Mouse (Mus musculus): ENCODE data around the gene Gclc. TPM values are rescaled to one million over a fixed set of nuclear protein-coding genes. Genes with fewer than 3 reads are reported as not detected.

The Gclc gene
- total and polyA plus RNA-seq, 3 experiments, result 20.4 to 84.8 (median 35.7) TPM

GRCm38 (mm10) chr9:77835756-77836155 is 81.4 kb downstream of the Gclc start:
- H3K27me3 ChIP-seq (replicated peaks), result no peaks in the 10 kb centered on the region
- peaks cover 7 to 41% of the 10 kb centered on the region in 2 experiments; a peak in 3 of 4 replicates for H3K4me1 ChIP-seq (ENCODE audit: control insufficient read depth in 1 of 2, insufficient read depth in 2 of 2)
- H3K4me2 ChIP-seq (ENCODE audit: insufficient read depth, low read depth, poor library complexity, severe bottlenecking), result no peak overlapping the region
- no peak for DNase-seq (ENCODE audit: extremely low read depth)
- H3K9ac ChIP-seq (ENCODE audit: insufficient read depth, low read depth), result no peak overlapping the region
- no peaks in the 10 kb centered on the region for H3K9me3 ChIP-seq (replicated peaks; ENCODE audit: low read length)
- H3K79me2 ChIP-seq (replicated peaks; ENCODE audit: control insufficient read depth, extremely low read depth, insufficient read depth, poor library complexity, severe bottlenecking), result no peaks in the 10 kb centered on the region
- TF ChIP-seq MEF2A (IDR thresholded peaks at IDR 0.05; ENCODE audit: borderline replicate concordance, low read depth, low read length) (no peak), MYC (IDR thresholded peaks at IDR 0.05; ENCODE audit: low read depth, low read length) (no peak), JUN (IDR thresholded peaks at IDR 0.05; ENCODE audit: insufficient read depth, low read depth, low read length) (no peak), JUND (conservative IDR thresholded peaks at IDR 0.05; ENCODE audit: low read depth, low read length) (no peak), TBP (conservative IDR thresholded peaks at IDR 0.05; ENCODE audit: low read depth, low read length) (no peak), SIN3A (IDR thresholded peaks at IDR 0.05; ENCODE audit: low read length) (no peak), BHLHE40 (IDR thresholded peaks at IDR 0.05; ENCODE audit: low read depth, low read length) (no peak), RCOR1 (conservative IDR thresholded peaks at IDR 0.05; ENCODE audit: low read depth, low read length) (no peak), CHD2 (IDR thresholded peaks at IDR 0.05; ENCODE audit: low read length) (no peak), NRF1 (IDR thresholded peaks at IDR 0.05; ENCODE audit: low read depth, low read length) (no peak), GABPA (IDR thresholded peaks at IDR 0.05; ENCODE audit: insufficient replicate concordance, low read depth, low read length) (no peak), ETS1 (conservative IDR thresholded peaks at IDR 0.05; ENCODE audit: low read depth, low read length) (no peak)
- in situ Hi-C loops (cut with MboI; ENCODE audit: low pct_ligation_motif_present, low pct_unique_long_range_greater_than_20kb, low sequenced_read_pairs) (no loop called here), dilution Hi-C loops (cut with MboI; ENCODE audit: extremely low pct_ligation_motif_present, extremely low pct_unique_long_range_greater_than_20kb, low sequenced_read_pairs) (no loop called here)
- no peak overlapping the region for H3K27ac ChIP-seq (ENCODE audit: insufficient read depth, low read depth)
- no peaks in the 10 kb centered on the region for H3K36me3 ChIP-seq (replicated peaks in 1 of 2; ENCODE audit: control insufficient read depth in 1 of 2, insufficient read depth in 1 of 2, low read length in 1 of 2)
- no peak overlapping the region for H3K4me3 ChIP-seq (replicated peaks in 1 of 3; ENCODE audit: low read depth in 2 of 3, low read length in 2 of 3, poor library complexity in 1 of 3)

DNA sequence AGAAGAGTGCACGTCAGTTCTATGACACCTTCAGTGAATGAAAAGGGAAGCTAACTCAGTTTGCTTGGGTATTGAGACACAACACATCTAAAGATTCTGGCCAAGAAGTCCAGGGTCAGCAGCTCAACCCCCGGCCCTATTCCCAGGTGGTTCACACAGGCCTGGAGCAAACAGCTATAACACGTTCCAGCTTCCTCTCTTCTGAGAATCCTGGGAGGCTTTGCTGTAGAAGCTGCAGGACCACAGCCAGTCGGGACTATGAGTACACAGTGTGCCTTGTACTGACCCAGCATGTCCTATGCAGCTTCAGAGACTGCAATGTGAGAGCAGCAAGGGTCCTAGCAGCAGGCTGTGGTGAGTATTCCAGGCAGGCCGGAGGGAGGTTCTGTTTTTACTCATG is 84.3 kb downstream of the Gclc start:
- H3K4me3 ChIP-seq (replicated peaks in 1 of 3; ENCODE audit: low read depth in 2 of 3, low read length in 2 of 3, poor library complexity in 1 of 3), result no peak overlapping the region
- no peaks in the 10 kb centered on the region for H3K9me3 ChIP-seq (replicated peaks; ENCODE audit: low read length)
- no peak for DNase-seq (ENCODE audit: extremely low read depth)
- H3K27me3 ChIP-seq (replicated peaks), result no peaks in the 10 kb centered on the region
- TF ChIP-seq USF1 (IDR thresholded peaks at IDR 0.05; ENCODE audit: low read depth, low read length) (no peak), MAFK (IDR thresholded peaks at IDR 0.05; ENCODE audit: insufficient replicate concordance, low read length) (no peak), HCFC1 (IDR thresholded peaks at IDR 0.05; ENCODE audit: low read depth, low read length) (no peak), KAT2A (IDR thresholded peaks at IDR 0.05; ENCODE audit: insufficient replicate concordance, low read length) (no peak), TBP (conservative IDR thresholded peaks at IDR 0.05; ENCODE audit: low read depth, low read length) (no peak), POLR2AphosphoS2 (IDR thresholded peaks at IDR 0.05; ENCODE audit: low read depth, low read length) (no peak), ZKSCAN1 (IDR thresholded peaks at IDR 0.05; ENCODE audit: borderline replicate concordance, low read depth, low read length) (no peak), UBTF (IDR thresholded peaks at IDR 0.05; ENCODE audit: low read depth, low read length) (no peak), ZC3H11A (IDR thresholded peaks at IDR 0.05; ENCODE audit: low read depth, low read length) (no peak), MEF2A (IDR thresholded peaks at IDR 0.05; ENCODE audit: borderline replicate concordance, low read depth, low read length) (no peak), ZMIZ1 (IDR thresholded peaks at IDR 0.05; ENCODE audit: low read depth, low read length) (no peak), BHLHE40 (IDR thresholded peaks at IDR 0.05; ENCODE audit: low read depth, low read length) (no peak), RCOR1 (conservative IDR thresholded peaks at IDR 0.05; ENCODE audit: low read depth, low read length) (no peak), JUN (IDR thresholded peaks at IDR 0.05; ENCODE audit: insufficient read depth, low read depth, low read length) (no peak), MAZ (IDR thresholded peaks at IDR 0.05; ENCODE audit: low read depth, low read length) (no peak), NRF1 (IDR thresholded peaks at IDR 0.05; ENCODE audit: low read depth, low read length) (no peak), ETS1 (conservative IDR thresholded peaks at IDR 0.05; ENCODE audit: low read depth, low read length) (no peak)
- dilution Hi-C loops (cut with MboI; ENCODE audit: extremely low pct_ligation_motif_present, extremely low pct_unique_long_range_greater_than_20kb, low sequenced_read_pairs), result no loop called here
- H3K9ac ChIP-seq (ENCODE audit: insufficient read depth, low read depth), result no peak overlapping the region
- H3K4me2 ChIP-seq (ENCODE audit: insufficient read depth, low read depth, poor library complexity, severe bottlenecking), result no peak overlapping the region
- no peaks in the 10 kb centered on the region for H3K79me2 ChIP-seq (replicated peaks; ENCODE audit: control insufficient read depth, extremely low read depth, insufficient read depth, poor library complexity, severe bottlenecking)
- in situ Hi-C loops (cut with MboI; ENCODE audit: low pct_ligation_motif_present, low pct_unique_long_range_greater_than_20kb, low sequenced_read_pairs), result no loop called here
- no peak overlapping the region for H3K27ac ChIP-seq (ENCODE audit: insufficient read depth, low read depth)
- peaks cover 7 to 41% of the 10 kb centered on the region in 2 experiments; a peak in 3 of 4 replicates for H3K4me1 ChIP-seq (ENCODE audit: control insufficient read depth in 1 of 2, insufficient read depth in 2 of 2)
- H3K36me3 ChIP-seq (replicated peaks in 1 of 2; ENCODE audit: control insufficient read depth in 1 of 2, insufficient read depth in 1 of 2, low read length in 1 of 2), result no peaks in the 10 kb centered on the region
